Mouse (Mus musculus) bone marrow macrophage, adult 2 months (primary cell): ENCODE results near the gene Ear6. TPM values are rescaled to one million over a fixed set of nuclear protein-coding genes. Genes with fewer than 3 reads are reported as not detected.

Experiments
- H3K27ac ChIP-seq: 2 replicates; pipeline ENCODE4 v1.5.1; 2012; ENCODE audit warnings: low read depth, low read length; ENCODE audit not compliant: insufficient read depth
- H3K4me1 ChIP-seq: 2 replicates; pipeline ENCODE4 v1.6.1; 2012; ENCODE audit warnings: low read length; ENCODE audit not compliant: control insufficient read depth, insufficient read depth
- H3K4me3 ChIP-seq: 2 replicates; pipeline ENCODE4 v1.5.1; 2012; ENCODE audit warnings: mild to moderate bottlenecking, low read length, moderate library complexity; ENCODE audit not compliant: insufficient read depth
- CTCF ChIP-seq: IDR thresholded peaks from 2 replicates; pipeline ENCODE4 v1.5.1; 2012; ENCODE audit warnings: low read depth, mild to moderate bottlenecking, low read length, moderate library complexity
- POLR2A ChIP-seq: IDR thresholded peaks from 2 replicates; pipeline ENCODE4 v1.6.1; 2012; ENCODE audit warnings: mild to moderate bottlenecking, low read depth, low read length, borderline replicate concordance
- polyA plus RNA-seq: library from polyadenylated mRNA; stranded (reverse); fragments of >200 nt; gene quantifications from 2 replicates; pipeline ENCODE4 v1.2.4, GENCODE M21; 2012; ENCODE audit not compliant: missing spikeins, insufficient read depth, insufficient read length

The Ear6 gene
- polyA plus RNA-seq, 1 experiment = not detected

- Histone ChIP-seq H3K4me1 (peaks cover 39% of the 10 kb centered on the region), H3K4me3 (no peak overlapping the region), H3K27ac (no peak overlapping the region)
- TF ChIP-seq CTCF (no peak), POLR2A (no peak)
Observed at GRCm38 (mm10) chr14:51893094-51893794, 39.7 kb downstream of the Ear6 start.

GRCm38 (mm10) chr14:51893809-51894208, 40.3 kb downstream of the Ear6 start:
- H3K4me1 ChIP-seq = peaks cover 39% of the 10 kb centered on the region
- no peak overlapping the region for H3K4me3 ChIP-seq
- peak overlapping the region; percentile 71 for H3K27ac ChIP-seq
- TF ChIP-seq CTCF (no peak), POLR2A (no peak)

DNA sequence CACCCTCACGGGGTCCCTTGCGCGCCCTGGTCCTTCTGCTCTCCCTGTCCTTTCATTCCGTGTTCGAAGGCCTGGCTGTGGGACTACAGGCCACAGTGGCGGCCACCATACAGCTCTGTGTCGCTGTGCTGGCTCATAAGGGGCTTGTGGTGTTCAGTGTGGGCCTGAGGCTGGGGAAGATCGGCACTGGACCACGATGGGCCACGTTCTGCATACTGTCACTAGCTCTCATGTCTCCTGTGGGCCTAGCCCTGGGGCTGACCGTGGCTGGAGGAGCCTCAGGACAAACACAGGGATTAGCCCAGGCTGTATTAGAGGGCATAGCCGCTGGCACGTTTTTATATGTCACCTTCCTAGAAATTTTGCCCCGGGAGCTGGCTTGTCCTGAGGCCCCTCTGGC, 41.6 kb downstream of the Ear6 start:
- TF ChIP-seq POLR2A (no peak), CTCF (no peak)
- no peak overlapping the region for H3K27ac ChIP-seq
- no peak overlapping the region for H3K4me3 ChIP-seq
- H3K4me1 ChIP-seq = peaks cover 39% of the 10 kb centered on the region

DNA sequence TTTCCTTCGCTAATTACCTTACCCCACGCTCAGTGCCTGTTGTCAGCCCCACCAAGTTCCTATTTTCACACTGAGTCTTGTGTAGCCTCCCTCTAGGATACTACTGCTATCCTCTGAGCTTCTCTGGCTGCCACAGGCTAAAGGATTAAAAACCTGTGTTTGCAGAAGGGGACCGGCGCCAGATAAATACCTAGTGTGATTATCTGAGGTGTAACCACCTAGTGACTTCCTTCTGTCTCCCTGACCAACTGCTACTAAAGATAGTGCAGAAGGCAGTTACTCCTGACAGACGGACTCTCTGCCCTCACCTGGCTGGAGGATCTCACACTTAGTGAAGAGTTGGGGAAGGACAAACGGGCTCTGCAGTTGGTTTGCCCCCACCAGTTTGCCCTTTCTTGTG, 42.5 kb downstream of the Ear6 start:
- Histone ChIP-seq H3K27ac (no peak overlapping the region), H3K4me3 (no peak overlapping the region), H3K4me1 (peaks cover 39% of the 10 kb centered on the region)
- no peak for TF ChIP-seq POLR2A
- no peak for TF ChIP-seq CTCF

DNA sequence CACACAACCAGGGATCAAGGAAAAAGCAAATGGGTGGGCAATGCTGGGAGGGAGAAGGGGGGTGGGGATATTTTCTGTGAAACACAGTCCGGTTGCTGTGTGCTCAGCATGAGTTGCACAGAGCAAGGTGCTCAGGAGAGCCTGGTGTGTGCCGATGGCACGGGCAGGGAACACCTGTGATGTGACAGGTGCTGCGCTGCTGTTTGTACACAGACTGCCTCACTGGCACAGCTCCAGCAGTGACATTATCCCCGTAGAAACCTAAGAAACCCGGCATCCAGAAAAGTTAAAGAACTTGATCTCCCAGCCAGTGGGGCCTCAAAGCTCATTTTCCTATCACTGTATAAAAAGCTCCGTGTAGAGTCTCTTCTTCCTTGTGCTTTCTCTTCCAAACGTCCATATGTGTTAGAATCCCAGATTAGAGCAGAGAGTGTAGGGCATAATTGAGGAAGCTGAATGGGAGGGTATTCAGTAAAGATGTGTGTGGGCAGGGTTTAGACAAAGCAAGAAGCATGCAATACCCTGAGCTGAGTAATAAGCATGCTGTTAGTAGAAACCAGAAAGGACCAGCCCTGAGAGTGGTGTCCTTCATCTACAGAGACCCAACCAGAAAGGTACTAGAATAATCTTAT, 43.2 kb downstream of the Ear6 start:
- Histone ChIP-seq H3K4me3 (no peak overlapping the region), H3K27ac (no peak overlapping the region), H3K4me1 (peaks cover 39% of the 10 kb centered on the region)
- TF ChIP-seq CTCF (no peak), POLR2A (no peak)

GRCm38 (mm10) chr14:51899351-51899750, 45.9 kb downstream of the Ear6 start:
- TF ChIP-seq POLR2A (no peak), CTCF (no peak)
- peaks cover 25% of the 10 kb centered on the region for H3K4me1 ChIP-seq
- H3K4me3 ChIP-seq = no peak overlapping the region
- no peak overlapping the region for H3K27ac ChIP-seq

GRCm38 (mm10) chr14:51902806-51903710, 49.6 kb downstream of the Ear6 start:
- no peak overlapping the region for H3K27ac ChIP-seq
- TF ChIP-seq POLR2A (no peak), CTCF (peak; percentile 95)
- H3K4me3 ChIP-seq = no peak overlapping the region
- peaks cover 9% of the 10 kb centered on the region for H3K4me1 ChIP-seq

GRCm38 (mm10) chr14:51903782-51904181, 50.3 kb downstream of the Ear6 start:
- no peak overlapping the region for H3K27ac ChIP-seq
- H3K4me3 ChIP-seq = no peak overlapping the region
- TF ChIP-seq CTCF = no peak
- TF ChIP-seq POLR2A = no peak
- peaks cover 9% of the 10 kb centered on the region for H3K4me1 ChIP-seq

Other genes with a start within 250 kb of the Ear6 start
- not detected in 2 replicates for gene Gm17078, start 242.4 kb upstream of the Ear6 start, polyA plus RNA-seq
- gene Gm4181, start 218.0 kb upstream of the Ear6 start, polyA plus RNA-seq = not detected in 2 replicates
- gene Gm17079, start 158.2 kb upstream of the Ear6 start, polyA plus RNA-seq = not detected in 2 replicates
- not detected in 2 replicates for gene Gm5800, start 136.5 kb upstream of the Ear6 start, polyA plus RNA-seq
- gene Ang4, start 80.1 kb upstream of the Ear6 start, polyA plus RNA-seq = not detected in 2 replicates
- not detected in 2 replicates for gene AY358078, start 53.7 kb upstream of the Ear6 start, polyA plus RNA-seq
- gene Mettl17, start 31.1 kb downstream of the Ear6 start, polyA plus RNA-seq = 18.6 and 19.4 TPM in 2 replicates
- 0.44 and 1.2 TPM in 2 replicates for gene Slc39a2, start 39.2 kb downstream of the Ear6 start, polyA plus RNA-seq
- gene Ndrg2, start 60.5 kb downstream of the Ear6 start, polyA plus RNA-seq = 0.91 and 2.5 TPM in 2 replicates
- gene Tppp2, start 64.7 kb downstream of the Ear6 start, polyA plus RNA-seq = not detected in 2 replicates
- not detected in 2 replicates for gene Rnase13, start 69.1 kb downstream of the Ear6 start, polyA plus RNA-seq
- gene Arhgef40, start 131.0 kb downstream of the Ear6 start, polyA plus RNA-seq = 4.3 and 5.8 TPM in 2 replicates
- gene Tmem253, start 162.0 kb downstream of the Ear6 start, polyA plus RNA-seq = not detected in 2 replicates
- gene Zfp219, start 167.0 kb downstream of the Ear6 start, polyA plus RNA-seq = 31.2 and 43.5 TPM in 2 replicates
- gene Olfr221, start 188.8 kb downstream of the Ear6 start, polyA plus RNA-seq = not detected in 2 replicates